Mouse (Mus musculus) kidney, adult 2 months (tissue): Measurements from ENCODE around the gene Mat2b.

ENCODE experiments used
- CTCF ChIP-seq: fragments of 200-500 bp; conservative IDR thresholded peaks from 2 replicates; pipeline ENCODE4 v1.5.1; 2011; ENCODE audit warnings: low read depth, mild to moderate bottlenecking, control low read depth, low read length, moderate library complexity, mixed read lengths; ENCODE audit not compliant: insufficient read depth, insufficient read length
- POLR2A ChIP-seq: fragments of 200-500 bp; IDR thresholded peaks from one replicate; pipeline ENCODE4 v1.6.1; 2011; ENCODE audit warnings: low read depth, low read length, control low read depth

DNA sequence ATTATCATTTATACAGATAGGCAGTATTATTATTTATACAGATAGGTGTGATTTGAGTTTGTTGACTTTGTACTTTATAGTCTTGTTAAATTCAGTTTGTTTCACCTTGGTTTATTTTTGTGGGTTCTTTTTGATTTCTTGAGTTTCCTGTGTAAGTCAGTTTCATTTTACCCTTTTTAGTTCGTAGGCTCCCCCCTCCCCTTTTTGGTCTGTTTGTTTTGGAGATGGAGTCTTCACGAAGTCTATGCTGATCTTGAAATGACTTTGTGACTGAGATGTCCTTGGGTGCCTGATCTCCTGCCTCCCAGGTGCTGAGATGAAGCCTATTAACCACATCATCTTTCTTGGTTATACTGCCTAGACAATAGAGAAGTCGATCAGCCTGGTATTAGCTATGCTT is 49.3 kb upstream of the Mat2b start:
- TF ChIP-seq POLR2A (no peak), CTCF (no peak)
